18 mouse cellular contexts compared by ENCODE assay signal in the genomic region with DNA sequence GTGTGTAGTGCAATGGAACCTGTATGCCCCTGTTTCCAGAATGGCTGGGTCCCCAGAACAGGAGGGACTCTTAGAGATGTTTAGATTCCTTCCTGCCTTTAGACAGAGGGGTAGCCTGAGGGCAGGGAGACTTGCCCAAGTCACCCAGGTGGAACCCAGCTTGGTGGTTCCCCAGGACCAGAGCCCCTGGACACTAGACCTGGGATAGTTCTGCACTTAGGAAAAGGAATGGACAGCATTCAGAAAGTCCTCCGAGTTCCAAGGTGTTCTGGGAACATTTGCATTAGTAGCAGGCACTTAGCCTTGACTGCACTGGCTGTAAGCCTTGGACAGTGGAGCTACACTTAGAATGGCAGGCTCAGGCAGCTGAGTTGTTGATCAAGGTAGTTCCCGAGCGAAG. TPM values are rescaled to one million over a fixed set of nuclear protein-coding genes. Genes with fewer than 3 reads are reported as not detected.
DNase-seq lines count a peak whose midpoint lies in the region; ATAC-seq and TF ChIP-seq lines count a peak whose summit lies in the region.
"Had no signal": no experiment of that assay in that cellular context is flagged by ENCODE, and none has a peak within 500 bp of the region (broad histone marks: within the 10 kb centered on the region; RNA-seq: fewer than 3 reads in every experiment).

No protein-coding gene starts in this region.

- H3K36me3 ChIP-seq in midbrain, embryonic 13.5 days: no peaks in the 10 kb centered on the region
- no peaks in the 10 kb centered on the region for H3K36me3 ChIP-seq in midbrain, embryonic 10.5 days
- no peaks in the 10 kb centered on the region for H3K36me3 ChIP-seq in hindbrain, embryonic 14.5 days (replicated peaks; ENCODE audit: control insufficient read depth, insufficient read depth)
- H3K36me3 ChIP-seq in neural tube, embryonic 15.5 days: no peaks in the 10 kb centered on the region
- H3K36me3 ChIP-seq: embryonic facial prominence, embryonic 13.5 days; liver, embryonic 13.5 days had no signal

- H3K4me1 ChIP-seq in cerebellum, adult 2 months (ENCODE audit: control insufficient read depth, insufficient read depth, low read length): peaks cover 36% of the 10 kb centered on the region
- peaks cover 41% of the 10 kb centered on the region for H3K4me1 ChIP-seq in midbrain, embryonic 13.5 days (replicated peaks)
- peaks cover 45% of the 10 kb centered on the region for H3K4me1 ChIP-seq in midbrain, embryonic 10.5 days
- peaks cover 21% of the 10 kb centered on the region for H3K4me1 ChIP-seq in hindbrain, embryonic 14.5 days (replicated peaks; ENCODE audit: control insufficient read depth, insufficient read depth, low read length)
- H3K4me1 ChIP-seq in neural tube, embryonic 15.5 days: peaks cover 41% of the 10 kb centered on the region

- WGBS in cerebellum, adult 2 months: 7% methylated on average over 3 of the region's 3 CpGs
- 18% methylated on average over 3 of the region's 3 CpGs for WGBS in midbrain, embryonic 13.5 days
- 22% methylated on average over 3 of the region's 3 CpGs for WGBS in midbrain, embryonic 10.5 days
- WGBS in hindbrain, embryonic 14.5 days: 21% methylated on average over 3 of the region's 3 CpGs
- 19% methylated on average over 3 of the region's 3 CpGs for WGBS in neural tube, embryonic 15.5 days

- H3K27ac ChIP-seq in cerebellum, adult 2 months (ENCODE audit: insufficient read depth, low read length): peak overlapping the region; percentile 99
- no peak overlapping the region for H3K27ac ChIP-seq in midbrain, embryonic 13.5 days
- no peak overlapping the region for H3K27ac ChIP-seq in midbrain, embryonic 10.5 days (replicated peaks)
- no peak overlapping the region for H3K27ac ChIP-seq in hindbrain, embryonic 14.5 days
- no peak overlapping the region for H3K27ac ChIP-seq in neural tube, embryonic 15.5 days (replicated peaks)
- H3K27ac ChIP-seq: embryonic facial prominence, embryonic 13.5 days; liver, embryonic 13.5 days had no signal

- peak overlapping the region; percentile 99 for H3K4me3 ChIP-seq in cerebellum, adult 2 months (replicated peaks; ENCODE audit: insufficient read depth, low read depth, low read length)
- no peak overlapping the region for H3K4me3 ChIP-seq in midbrain, embryonic 13.5 days (replicated peaks)
- H3K4me3 ChIP-seq in midbrain, embryonic 10.5 days: no peak overlapping the region
- H3K4me3 ChIP-seq in hindbrain, embryonic 14.5 days (replicated peaks; ENCODE audit: low read length): 0 out of 2 replicates have a peak overlapping the region, but pooled peaks have one; percentile 71
- no peak overlapping the region for H3K4me3 ChIP-seq in neural tube, embryonic 15.5 days (replicated peaks)
- H3K4me3 ChIP-seq: liver, embryonic 13.5 days; megakaryocyte, embryonic 14.5 days had no signal

- TF ChIP-seq CTCF in cerebellum, adult 2 months (IDR thresholded peaks at IDR 0.05; ENCODE audit: borderline replicate concordance, insufficient read depth, low read depth, low read length): no peak

- no peaks in the 10 kb centered on the region for H3K27me3 ChIP-seq in cerebellum, adult 2 months (ENCODE audit: control insufficient read depth, insufficient read depth, low read length)
- peaks cover 84% of the 10 kb centered on the region for H3K27me3 ChIP-seq in midbrain, embryonic 13.5 days
- peaks cover 96% of the 10 kb centered on the region for H3K27me3 ChIP-seq in midbrain, embryonic 10.5 days (ENCODE audit: low read depth, poor library complexity, severe bottlenecking)
- H3K27me3 ChIP-seq in hindbrain, embryonic 14.5 days (ENCODE audit: control insufficient read depth, insufficient read depth, low read length): peaks cover 67% of the 10 kb centered on the region
- H3K27me3 ChIP-seq in neural tube, embryonic 15.5 days (replicated peaks): peaks cover 66% of the 10 kb centered on the region

- H3K4me2 ChIP-seq in midbrain, embryonic 13.5 days (replicated peaks): peak overlapping the region; percentile 95; the same call in 1 of the 2 replicates
- peak overlapping the region; percentile 84 for H3K4me2 ChIP-seq in hindbrain, embryonic 14.5 days (replicated peaks)
- peak overlapping the region; percentile 98 for H3K4me2 ChIP-seq in neural tube, embryonic 15.5 days
- H3K4me2 ChIP-seq: liver, embryonic 13.5 days had no signal

- DNase-seq in cerebellum, adult 2 months: peak; percentile 50 to 63
- no peak for DNase-seq in cerebellum, adult 11 months
- no peak for DNase-seq in midbrain, embryonic 10.5 days (ENCODE audit: low spot score)
- no peak for DNase-seq in hindbrain, embryonic 14.5 days (ENCODE audit: low spot score)
- no peak for DNase-seq in right cerebral cortex, postnatal 25 days
- no peak for DNase-seq in left cerebral cortex, adult 18-20 months (ENCODE audit: low spot score in 2 of 2)
- DNase-seq: gastrocnemius, postnatal 36 days; kidney, adult 8-10 months; layer of hippocampus, postnatal 36 days; left cerebral cortex, postnatal 4 days; liver, embryonic 13.5 days; lung, postnatal 10 days had no signal

- TF ChIP-seq POLR2A in cerebellum, adult 2 months (IDR thresholded peaks at IDR 0.05; ENCODE audit: borderline replicate concordance, insufficient read depth, low read length): 0 out of 2 replicates have a peak, but pooled peaks have one; percentile 4

- no peaks in the 10 kb centered on the region for H3K9me3 ChIP-seq in midbrain, embryonic 13.5 days
- no peaks in the 10 kb centered on the region for H3K9me3 ChIP-seq in midbrain, embryonic 10.5 days (replicated peaks)
- H3K9me3 ChIP-seq in hindbrain, embryonic 14.5 days (ENCODE audit: control insufficient read depth, low read length): no peaks in the 10 kb centered on the region
- H3K9me3 ChIP-seq in neural tube, embryonic 15.5 days (replicated peaks): no peaks in the 10 kb centered on the region
- H3K9me3 ChIP-seq: embryonic facial prominence, embryonic 13.5 days; liver, embryonic 13.5 days had no signal

- no peak overlapping the region for H3K9ac ChIP-seq in midbrain, embryonic 13.5 days (replicated peaks)
- H3K9ac ChIP-seq in hindbrain, embryonic 14.5 days: peak overlapping the region; percentile 74; the same call in 1 of the 2 replicates
- no peak overlapping the region for H3K9ac ChIP-seq in neural tube, embryonic 15.5 days (replicated peaks)
- H3K9ac ChIP-seq: liver, embryonic 13.5 days had no signal

- no peak for ATAC-seq in midbrain, embryonic 13.5 days
- no peak for ATAC-seq in hindbrain, embryonic 14.5 days (ENCODE audit: low FRiP score)
- ATAC-seq in neural tube, embryonic 15.5 days (ENCODE audit: low FRiP score): no peak

RNA-seq across cellular contexts. Expression of gene Cbln1, which starts 4.5 kb away (rescaled TPM):
- polyA plus RNA-seq in cerebellum, adult 2 months (2012; rRNA removed): 886 and 1,066 TPM in 2 replicates
- polyA plus RNA-seq in midbrain, embryonic 13.5 days (2015; fragmentation: Nextera tagmentation; extraction: Ambion mirVana): 11.3 and 12.9 TPM in 2 replicates
- 2.7 and 3.3 TPM in 2 replicates for polyA plus RNA-seq in midbrain, embryonic 10.5 days (2016; fragmentation: Nextera tagmentation; extraction: Ambion mirVana)
- polyA plus RNA-seq in hindbrain, embryonic 14.5 days (2014; fragmentation: Nextera tagmentation; extraction: Ambion mirVana): 37.4 and 38.0 TPM in 2 replicates
- 20.2 and 25.5 TPM in 2 replicates for polyA plus RNA-seq in neural tube, embryonic 15.5 days (2015; fragmentation: Nextera tagmentation; extraction: Ambion mirVana)
- total RNA-seq in left cerebral cortex, adult 18-20 months (2021): 10 to 100 TPM in 1 of 2 experiments, 1 to 10 TPM in 1; 6.9 to 10.4 TPM
- total RNA-seq: CH12.LX; gastrocnemius, postnatal 36 days; hematopoietic stem cell, adult 5-6 weeks had no signal

Comparison
In these comparisons a context has a peak if more than half of its experiments do, and no peak if none do; other contexts are left out.
1. DNase-seq: peak in cerebellum, adult 2 months (2 of 2); none in cerebellum, adult 11 months (single experiment), midbrain, embryonic 10.5 days (single experiment), hindbrain, embryonic 14.5 days (single experiment), right cerebral cortex, postnatal 25 days (single experiment) and left cerebral cortex, adult 18-20 months (0 of 2).
2. H3K4me3 ChIP-seq: peak in cerebellum, adult 2 months (single experiment) and hindbrain, embryonic 14.5 days (single experiment); none in midbrain, embryonic 13.5 days (single experiment), midbrain, embryonic 10.5 days (single experiment) and neural tube, embryonic 15.5 days (single experiment).
3. RNA of gene Cbln1, which starts 4.5 kb away (polyA plus RNA-seq): 886 to 1,066 TPM in cerebellum, adult 2 months; 37.4 to 38.0 TPM in hindbrain, embryonic 14.5 days, 20.2 to 25.5 TPM in neural tube, embryonic 15.5 days, 11.3 to 12.9 TPM in midbrain, embryonic 13.5 days and 2.7 to 3.3 TPM in midbrain, embryonic 10.5 days; every median in the first group is over 10 times any median in the second.
4. Peak in every context shown above with its lines, with median percentiles within 50 percentile points of each other: H3K4me2 ChIP-seq.